Mouse (Mus musculus) cerebellum, adult (tissue): ENCODE data around the gene Ppp1r16b.

Experiments used
- ATAC-seq: cut with Nextera tagmentation; 2 replicates; pipeline ENCODE4 v1.9.2; 2017; ENCODE audit warnings: mild to moderate bottlenecking, moderate library complexity, mixed read lengths; ENCODE audit not compliant: insufficient number of reproducible peaks, low FRiP score, low TSS enrichment

The Ppp1r16b gene

DNA sequence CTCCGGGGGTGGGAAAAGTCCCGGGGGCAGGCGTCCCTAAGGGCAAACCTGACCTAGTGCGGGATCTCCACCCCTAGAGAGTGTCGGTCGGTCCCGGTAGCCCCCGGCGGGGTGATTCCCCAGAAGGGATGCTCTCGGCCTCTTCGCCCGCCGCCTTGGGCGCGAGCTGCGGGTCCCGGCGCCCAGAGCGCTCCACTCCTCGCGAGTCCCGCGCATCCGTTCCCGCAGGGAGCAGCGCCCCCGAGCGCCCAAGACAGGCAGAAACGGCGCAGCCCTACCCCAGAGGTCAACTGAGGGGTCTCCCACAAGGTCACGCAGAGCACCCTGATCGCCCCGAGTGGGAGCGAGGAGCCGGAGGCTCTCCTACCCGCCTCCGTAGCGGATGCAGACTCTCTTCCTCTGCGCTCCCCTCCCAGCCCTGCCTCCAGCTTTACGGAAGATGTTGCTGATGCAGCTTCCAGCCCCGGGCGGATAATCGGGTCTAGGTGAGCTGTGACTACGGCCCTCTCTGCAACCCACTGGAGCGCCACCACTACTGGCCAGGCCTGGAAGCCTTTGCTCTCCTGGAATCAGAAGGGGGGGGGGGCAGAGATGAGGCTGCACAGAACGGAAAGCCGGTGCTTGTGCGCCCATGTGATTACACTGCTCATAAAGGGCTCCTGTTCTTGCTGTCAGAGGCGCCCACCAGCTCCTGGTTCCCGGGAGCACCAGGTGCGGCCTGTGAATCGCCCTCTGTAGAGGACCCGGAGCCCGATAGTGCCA, 2.7 kb downstream of the Ppp1r16b start:
- ATAC-seq: no peak

GRCm38 (mm10) chr2:158668433-158669010, 3.3 kb downstream of the Ppp1r16b start:
- ATAC-seq: no peak

GRCm38 (mm10) chr2:158669199-158670195, 4.3 kb downstream of the Ppp1r16b start:
- ATAC-seq: no peak

- ATAC-seq: no peak
Observed at GRCm38 (mm10) chr2:158670571-158670970, 5.4 kb downstream of the Ppp1r16b start.

GRCm38 (mm10) chr2:158672829-158673228, 7.6 kb downstream of the Ppp1r16b start:
- no peak for ATAC-seq

DNA sequence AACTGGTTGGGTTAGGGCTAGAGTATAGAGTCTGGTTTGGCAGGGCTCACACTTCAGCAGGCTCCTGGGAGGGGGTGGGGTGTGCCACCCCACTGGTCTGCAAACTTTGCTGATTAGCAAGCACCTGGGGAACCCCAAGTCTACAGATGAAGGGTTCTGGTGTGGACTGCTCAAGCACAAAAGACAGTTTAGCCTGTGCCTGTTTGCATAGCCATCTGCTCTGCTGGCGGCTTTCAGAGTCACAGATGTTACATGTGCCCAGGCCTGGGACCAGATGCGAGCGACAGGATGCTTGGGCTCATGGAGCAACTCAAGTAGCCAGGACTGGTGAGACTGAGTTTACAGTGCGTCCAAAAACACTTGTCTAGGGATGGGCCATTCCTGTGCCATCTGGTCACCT, 8.3 kb downstream of the Ppp1r16b start:
- no peak for ATAC-seq

DNA sequence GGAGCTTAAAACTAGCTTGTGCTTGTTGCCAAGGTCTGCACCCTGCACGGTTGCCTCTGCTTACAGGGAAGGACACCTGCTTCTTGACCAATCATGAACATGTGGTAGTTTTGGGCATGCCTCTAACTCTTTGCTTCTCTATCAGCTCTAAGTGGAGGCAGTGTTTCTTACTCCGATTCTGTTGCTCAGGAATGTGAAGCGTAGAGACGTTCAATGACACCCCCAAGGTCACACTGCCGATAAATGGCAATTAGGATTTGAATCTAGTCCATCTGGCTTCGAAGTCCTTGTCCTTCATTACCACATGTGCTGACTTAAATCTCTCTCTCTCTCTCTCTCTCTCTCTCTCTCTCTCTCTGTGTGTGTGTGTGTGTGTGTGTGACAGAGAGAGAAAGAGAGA, 8.9 kb downstream of the Ppp1r16b start:
- no peak for ATAC-seq

- ATAC-seq: no peak
Observed at GRCm38 (mm10) chr2:158674759-158675158, 9.6 kb downstream of the Ppp1r16b start.

DNA sequence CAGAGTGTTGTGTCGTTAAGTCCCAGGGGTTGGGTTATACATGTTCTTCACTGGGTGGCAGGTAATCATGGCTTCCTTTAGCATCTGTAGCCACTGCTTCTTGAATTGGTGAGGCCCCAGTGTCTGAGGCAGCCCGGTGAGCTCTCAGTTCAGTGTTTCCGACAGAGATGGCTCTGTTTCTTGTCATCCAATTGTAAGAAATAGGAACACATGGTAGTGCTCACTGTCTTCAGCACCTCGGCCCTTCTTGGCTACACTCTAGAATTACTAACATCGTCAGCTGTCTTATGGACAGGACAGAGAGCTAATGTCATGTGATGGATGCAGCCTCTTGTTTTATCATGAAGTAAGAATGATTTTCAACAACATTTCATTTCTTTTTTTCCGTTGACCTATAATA, 10.0 kb downstream of the Ppp1r16b start:
- ATAC-seq: no peak

GRCm38 (mm10) chr2:158675907-158676533, 10.8 kb downstream of the Ppp1r16b start:
- no peak for ATAC-seq

GRCm38 (mm10) chr2:158677946-158678345, 12.7 kb downstream of the Ppp1r16b start:
- ATAC-seq: no peak

DNA sequence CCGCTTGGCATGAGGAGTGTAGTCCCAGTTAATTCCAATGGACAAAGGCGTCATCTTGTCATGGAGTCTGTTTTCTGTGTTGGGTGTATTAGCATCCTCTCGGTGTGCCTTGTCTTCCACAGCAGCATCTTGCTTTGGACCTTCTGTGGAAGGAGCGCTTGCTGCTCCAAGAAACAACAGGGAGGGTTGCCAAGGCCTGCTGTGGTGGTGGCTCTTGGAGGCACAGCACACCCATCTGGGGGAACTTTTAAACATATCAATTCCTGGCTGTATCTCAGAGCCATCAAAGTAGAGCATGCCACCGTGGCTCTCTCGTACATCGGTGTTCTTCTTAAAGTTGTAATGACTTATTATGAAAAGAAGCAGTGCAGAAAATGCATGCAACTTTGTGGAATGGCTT, 13.9 kb downstream of the Ppp1r16b start:
- no peak for ATAC-seq

DNA sequence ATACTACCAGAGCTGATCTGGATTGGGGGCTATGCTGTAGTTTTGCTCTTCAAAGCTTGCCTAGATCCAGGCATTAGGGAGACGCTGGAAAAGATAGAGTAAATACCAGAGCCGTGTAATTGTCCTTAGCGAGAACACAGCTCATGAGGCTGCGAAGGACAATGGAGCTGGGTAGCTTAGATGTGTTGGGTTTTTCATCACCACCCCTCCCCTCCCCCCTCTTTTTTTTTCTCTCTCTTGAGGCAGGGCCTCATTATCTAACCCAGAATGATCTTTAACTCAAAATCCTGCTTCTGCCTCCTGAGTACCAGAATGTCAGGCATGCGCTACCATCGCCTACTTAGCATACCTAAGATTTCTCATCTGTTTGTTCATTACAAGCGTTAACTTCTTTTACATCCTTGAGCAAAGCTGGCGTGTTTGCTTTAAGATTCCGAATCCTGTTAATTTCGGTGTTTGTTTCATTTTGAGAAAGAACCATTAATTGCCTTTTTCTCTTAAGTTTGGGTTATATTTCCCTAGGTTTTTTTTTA, 15.2 kb downstream of the Ppp1r16b start:
- no peak for ATAC-seq

DNA sequence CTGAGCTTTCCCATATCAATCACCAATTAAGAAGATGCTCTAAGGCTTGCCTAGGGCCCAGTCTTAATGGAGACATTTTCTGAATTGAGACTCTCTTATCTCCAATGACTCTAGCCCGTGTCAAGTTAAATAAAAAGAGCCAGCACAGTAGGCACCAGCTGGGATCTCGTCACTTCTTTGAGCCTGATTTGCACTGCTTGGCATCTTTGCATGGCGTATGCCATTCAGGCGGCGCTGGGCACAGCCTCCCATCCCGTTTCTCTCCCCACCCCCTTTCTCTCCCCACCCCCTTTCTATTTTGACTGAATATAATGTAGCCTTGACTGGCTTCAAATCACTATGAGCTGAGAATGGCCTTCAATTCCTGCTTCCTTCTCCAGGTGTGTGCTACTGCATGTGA, 16.5 kb downstream of the Ppp1r16b start:
- no peak for ATAC-seq

DNA sequence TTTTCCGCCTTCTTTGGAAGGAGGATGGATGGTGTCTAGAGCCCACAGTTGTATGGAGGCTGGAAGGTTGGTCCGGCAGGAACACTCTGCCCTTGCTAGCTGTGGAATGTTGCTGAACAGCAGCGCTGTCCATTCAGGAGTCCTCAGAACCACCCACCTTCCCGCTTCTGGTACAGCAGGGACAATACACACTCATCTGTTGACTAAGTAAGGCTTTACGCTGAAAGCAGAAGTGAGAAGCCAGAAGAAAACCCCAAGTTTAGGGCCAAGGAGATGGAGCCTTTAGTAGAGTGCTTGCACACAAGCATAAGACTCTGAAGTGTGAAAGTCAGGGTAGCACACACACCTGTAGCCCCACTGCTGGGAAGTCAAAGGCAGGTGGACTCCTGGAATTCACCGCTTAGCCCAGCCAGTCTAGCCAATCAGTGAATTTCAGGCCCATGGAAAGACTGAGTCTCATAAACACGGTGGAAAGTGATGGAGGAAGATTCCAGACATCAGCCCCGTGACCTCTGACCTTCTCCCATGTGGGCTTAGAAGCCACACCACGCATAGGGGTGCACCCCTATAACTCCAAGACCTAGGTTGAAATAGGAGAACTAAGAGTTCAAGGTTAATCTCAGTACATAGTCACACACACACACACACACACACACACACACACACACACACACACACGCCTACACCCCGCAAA, 17.3 kb downstream of the Ppp1r16b start:
- no peak for ATAC-seq

- no peak for ATAC-seq
Observed at GRCm38 (mm10) chr2:158683038-158683413, 17.8 kb downstream of the Ppp1r16b start.

- ATAC-seq: no peak
Observed at GRCm38 (mm10) chr2:158684247-158684843, 19.1 kb downstream of the Ppp1r16b start.

DNA sequence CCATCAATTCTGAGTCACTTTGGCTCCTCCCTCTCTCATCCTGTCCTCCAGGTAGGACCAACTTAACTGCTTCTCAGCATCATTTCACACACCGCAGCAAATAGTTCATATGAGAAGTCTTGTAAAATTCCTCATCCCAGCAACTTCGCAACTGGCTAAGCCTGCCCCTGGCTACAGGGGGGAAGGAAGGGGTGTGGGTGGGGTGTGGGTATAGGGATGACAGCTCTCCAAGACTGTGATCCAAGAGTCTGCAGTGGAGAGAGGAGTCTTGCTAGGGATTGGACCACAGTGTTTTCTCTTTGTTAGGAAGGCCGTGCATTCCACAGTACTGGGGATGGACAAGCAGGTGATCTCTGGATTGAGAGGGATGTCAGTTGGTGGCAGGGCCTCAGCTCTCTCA, 19.7 kb downstream of the Ppp1r16b start:
- no peak for ATAC-seq

GRCm38 (mm10) chr2:158686394-158686793, 21.2 kb downstream of the Ppp1r16b start:
- ATAC-seq: no peak
